Mouse (Mus musculus) midbrain, embryonic 12.5 days (tissue): Measurements from ENCODE around the gene Syngr1. TPM values are rescaled to one million over a fixed set of nuclear protein-coding genes. Genes with fewer than 3 reads are reported as not detected.
"Not testable (repeated sequence)": the region's sequence is repeated elsewhere in the genome, so short reads cannot be mapped to it uniquely, and the experiment has no call there.

Source experiments
- ATAC-seq: fragments of 200-750 bp; cut with Nextera tagmentation; 2 replicates; pipeline ENCODE4 v1.8.0; 2017; ENCODE audit warnings: low read depth, moderate TSS enrichment, moderate library complexity; ENCODE audit not compliant: low FRiP score
- H3K27ac ChIP-seq: fragments of 300-500 bp; sonication (generic); replicated peaks from 2 replicates; pipeline ENCODE4 v1.5.1; 2016; ENCODE audit warnings: mild to moderate bottlenecking
- H3K27me3 ChIP-seq: fragments of 300-500 bp; sonication (generic); 2 replicates; pipeline ENCODE4 v1.6.1; 2016; ENCODE audit warnings: mild to moderate bottlenecking
- H3K36me3 ChIP-seq: fragments of 300-500 bp; sonication (generic); 2 replicates; pipeline ENCODE4 v1.6.1; 2016
- H3K4me1 ChIP-seq: fragments of 300-500 bp; sonication (generic); 2 replicates; pipeline ENCODE4 v1.6.1; 2016
- H3K4me2 ChIP-seq: fragments of 300-500 bp; sonication (generic); replicated peaks from 2 replicates; pipeline ENCODE4 v1.6.1; 2016; ENCODE audit warnings: mild to moderate bottlenecking, moderate library complexity
- H3K4me3 ChIP-seq: fragments of 300-500 bp; sonication (generic); 2 replicates; pipeline ENCODE4 v1.5.1; 2016; ENCODE audit warnings: mild to moderate bottlenecking
- H3K9ac ChIP-seq: fragments of 300-500 bp; sonication (generic); replicated peaks from 2 replicates; pipeline ENCODE4 v1.6.1; 2016; ENCODE audit warnings: mild to moderate bottlenecking, moderate library complexity
- H3K9me3 ChIP-seq: fragments of 300-500 bp; sonication (generic); 2 replicates; pipeline ENCODE4 v1.6.1; 2016; ENCODE audit warnings: mild to moderate bottlenecking
- WGBS: fragments of 180-500 bp; shearing (Covaris S2); methylation state at CpG from one replicate; pipeline ENCODE4 v1.1.7; 2016; 5-methylcytosine and 5-hydroxymethylcytosine counted together
- polyA plus RNA-seq: library from polyadenylated mRNA; unstranded; fragments of >200 nt; fragmentation: Nextera tagmentation; extraction: Ambion mirVana; gene quantifications from 2 replicates; pipeline ENCODE4 v1.2.1, GENCODE M21; 2016

Syngr1 gene
- polyA plus RNA-seq, 1 experiment from 2014 or later = 10.8 TPM

- no peak overlapping the region for H3K27ac ChIP-seq
- WGBS = 81% methylated on average over 3 of the region's 3 CpGs
- no peak for ATAC-seq
- no peaks in the 10 kb centered on the region for H3K9me3 ChIP-seq
- H3K36me3 ChIP-seq = 0 out of 2 replicates have a peak, but pooled peaks cover 10% of the 10 kb centered on the region
- H3K27me3 ChIP-seq = no peaks in the 10 kb centered on the region
- no peak overlapping the region for H3K4me3 ChIP-seq
- H3K9ac ChIP-seq = no peak overlapping the region
- H3K4me2 ChIP-seq = no peak overlapping the region
- H3K4me1 ChIP-seq = peaks cover 3% of the 10 kb centered on the region
These were observed 16.4 kb downstream of the Syngr1 start for GRCm38 (mm10) chr15:80107575-80107974.

GRCm38 (mm10) chr15:80111436-80111835, 20.3 kb downstream of the Syngr1 start:
- 84% methylated on average over 12 of the region's 12 CpGs for WGBS
- Histone ChIP-seq H3K36me3 (0 out of 2 replicates have a peak, but pooled peaks cover 10% of the 10 kb centered on the region), H3K4me2 (no peak overlapping the region), H3K4me3 (no peak overlapping the region), H3K4me1 (no peaks in the 10 kb centered on the region), H3K9me3 (no peaks in the 10 kb centered on the region), H3K27ac (no peak overlapping the region), H3K27me3 (no peaks in the 10 kb centered on the region), H3K9ac (no peak overlapping the region)
- ATAC-seq = no peak

- H3K9me3 ChIP-seq = no peaks in the 10 kb centered on the region
- H3K9ac ChIP-seq = no peak overlapping the region
- 0 out of 2 replicates have a peak, but pooled peaks cover 10% of the 10 kb centered on the region for H3K36me3 ChIP-seq
- 43% methylated on average over 2 of the region's 2 CpGs for WGBS
- no peaks in the 10 kb centered on the region for H3K27me3 ChIP-seq
- H3K4me3 ChIP-seq = no peak overlapping the region
- no peaks in the 10 kb centered on the region for H3K4me1 ChIP-seq
- H3K27ac ChIP-seq = no peak overlapping the region
- H3K4me2 ChIP-seq = no peak overlapping the region
- no peak for ATAC-seq
These were observed 21.4 kb downstream of the Syngr1 start for GRCm38 (mm10) chr15:80112499-80112898.

- Histone ChIP-seq H3K9me3 (no peaks in the 10 kb centered on the region), H3K36me3 (0 out of 2 replicates have a peak, but pooled peaks cover 10% of the 10 kb centered on the region), H3K27ac (no peak overlapping the region), H3K4me2 (no peak overlapping the region), H3K9ac (no peak overlapping the region), H3K4me1 (no peaks in the 10 kb centered on the region), H3K27me3 (no peaks in the 10 kb centered on the region), H3K4me3 (no peak overlapping the region)
- ATAC-seq = no peak
- WGBS = 91% methylated on average over 7 of the region's 7 CpGs
These were observed 23.3 kb downstream of the Syngr1 start for GRCm38 (mm10) chr15:80114414-80114813.

- H3K9me3 ChIP-seq = no peaks in the 10 kb centered on the region
- H3K27me3 ChIP-seq = no peaks in the 10 kb centered on the region
- no peak for ATAC-seq
- H3K9ac ChIP-seq = no peak overlapping the region
- WGBS = 62% methylated on average over 5 of the region's 5 CpGs
- peak overlapping the region; percentile 14; the same call in 1 of the 2 replicates for H3K4me2 ChIP-seq
- no peaks in the 10 kb centered on the region for H3K4me1 ChIP-seq
- H3K36me3 ChIP-seq = 0 out of 2 replicates have a peak, but pooled peaks cover 10% of the 10 kb centered on the region
- H3K27ac ChIP-seq = no peak overlapping the region
- H3K4me3 ChIP-seq = no peak overlapping the region
These were observed 24.1 kb downstream of the Syngr1 start for GRCm38 (mm10) chr15:80115256-80115655.

GRCm38 (mm10) chr15:80115866-80116794, 25.0 kb downstream of the Syngr1 start:
- H3K27me3 ChIP-seq = no peaks in the 10 kb centered on the region
- WGBS = 79% methylated on average over 13 of the region's 13 CpGs
- H3K4me3 ChIP-seq = no peak overlapping the region
- 0 out of 2 replicates have a peak, but pooled peaks cover 10% of the 10 kb centered on the region for H3K36me3 ChIP-seq
- H3K9ac ChIP-seq = no peak overlapping the region
- peak overlapping the region; percentile 14; the same call in 1 of the 2 replicates for H3K4me2 ChIP-seq
- H3K27ac ChIP-seq = no peak overlapping the region
- ATAC-seq = no peak
- no peaks in the 10 kb centered on the region for H3K4me1 ChIP-seq
- no peaks in the 10 kb centered on the region for H3K9me3 ChIP-seq

GRCm38 (mm10) chr15:80117154-80117553, 26.0 kb downstream of the Syngr1 start:
- Histone ChIP-seq H3K27ac (no peak overlapping the region), H3K4me2 (no peak overlapping the region), H3K4me3 (no peak overlapping the region), H3K27me3 (no peaks in the 10 kb centered on the region), H3K9ac (no peak overlapping the region), H3K4me1 (no peaks in the 10 kb centered on the region), H3K36me3 (0 out of 2 replicates have a peak, but pooled peaks cover 3% of the 10 kb centered on the region), H3K9me3 (no peaks in the 10 kb centered on the region)
- WGBS = 68% methylated on average over 8 of the region's 8 CpGs
- ATAC-seq = no peak

- H3K27ac ChIP-seq = no peak overlapping the region
- no peaks in the 10 kb centered on the region for H3K4me1 ChIP-seq
- H3K36me3 ChIP-seq = no peaks in the 10 kb centered on the region
- no peak overlapping the region for H3K9ac ChIP-seq
- WGBS = 94% methylated on average over 6 of the region's 6 CpGs
- no peak overlapping the region for H3K4me3 ChIP-seq
- no peak overlapping the region for H3K4me2 ChIP-seq
- no peaks in the 10 kb centered on the region for H3K27me3 ChIP-seq
- no peaks in the 10 kb centered on the region for H3K9me3 ChIP-seq
- no peak for ATAC-seq
These were observed 27.9 kb downstream of the Syngr1 start for GRCm38 (mm10) chr15:80119076-80119475.

GRCm38 (mm10) chr15:80121721-80122325, 30.7 kb downstream of the Syngr1 start:
- H3K9me3 ChIP-seq = no peaks in the 10 kb centered on the region
- H3K9ac ChIP-seq = no peak overlapping the region
- H3K27me3 ChIP-seq = no peaks in the 10 kb centered on the region
- no peak for ATAC-seq
- no peak overlapping the region for H3K27ac ChIP-seq
- H3K4me1 ChIP-seq = no peaks in the 10 kb centered on the region
- no peaks in the 10 kb centered on the region for H3K36me3 ChIP-seq
- 91% methylated on average over 9 of the region's 9 CpGs for WGBS
- H3K4me3 ChIP-seq = no peak overlapping the region
- H3K4me2 ChIP-seq = no peak overlapping the region

- WGBS = 94% methylated on average over 6 of the region's 6 CpGs
- not testable (repeated sequence) for H3K4me3 ChIP-seq, H3K36me3 ChIP-seq, H3K9me3 ChIP-seq, H3K4me1 ChIP-seq, H3K27me3 ChIP-seq, H3K9ac ChIP-seq, ATAC-seq, H3K27ac ChIP-seq, H3K4me2 ChIP-seq
These were observed 31.3 kb downstream of the Syngr1 start for GRCm38 (mm10) chr15:80122431-80122830.

GRCm38 (mm10) chr15:80124651-80125050, 33.5 kb downstream of the Syngr1 start:
- no peak for ATAC-seq
- 77% methylated on average over 4 of the region's 4 CpGs for WGBS
- no peaks in the 10 kb centered on the region for H3K36me3 ChIP-seq
- H3K4me1 ChIP-seq = no peaks in the 10 kb centered on the region
- H3K9me3 ChIP-seq = no peaks in the 10 kb centered on the region
- no peak overlapping the region for H3K27ac ChIP-seq
- no peak overlapping the region for H3K4me2 ChIP-seq
- H3K27me3 ChIP-seq = no peaks in the 10 kb centered on the region; the same call in 1 of the 2 replicates
- no peak overlapping the region for H3K4me3 ChIP-seq
- H3K9ac ChIP-seq = no peak overlapping the region

GRCm38 (mm10) chr15:80127191-80127590, 36.1 kb downstream of the Syngr1 start:
- ATAC-seq = no peak
- no peaks in the 10 kb centered on the region for H3K36me3 ChIP-seq
- WGBS = 67% methylated on average over 1 of the region's 1 CpGs
- no peak overlapping the region for H3K4me3 ChIP-seq
- no peaks in the 10 kb centered on the region for H3K9me3 ChIP-seq
- no peaks in the 10 kb centered on the region for H3K4me1 ChIP-seq
- H3K27me3 ChIP-seq = no peaks in the 10 kb centered on the region; the same call in 1 of the 2 replicates
- no peak overlapping the region for H3K9ac ChIP-seq
- H3K4me2 ChIP-seq = no peak overlapping the region
- H3K27ac ChIP-seq = no peak overlapping the region
